Mouse (Mus musculus): ENCODE results near the gene Sema6c. TPM values are rescaled to one million over a fixed set of nuclear protein-coding genes. Genes with fewer than 3 reads are reported as not detected.

Sema6c gene
- polyA plus RNA-seq, 1 experiment from 2014 or later = 26.0 TPM

Small RNA genes within 50 kb of the gene (microRNA-seq; reads per million reads assigned to microRNA genes)
- not detected for gene Mir8099-1

Other genes starting within 250 kb of the Sema6c start
- 11.9 TPM in 2 replicates for gene Selenbp1, start 227.4 kb upstream of the Sema6c start, polyA plus RNA-seq (2014; fragmentation: Nextera tagmentation; extraction: Ambion mirVana)
- gene Rfx5, start 206.4 kb upstream of the Sema6c start, polyA plus RNA-seq (2014; fragmentation: Nextera tagmentation; extraction: Ambion mirVana) = 8.9 and 9.4 TPM in 2 replicates
- gene Pi4kb, start 185.7 kb upstream of the Sema6c start, polyA plus RNA-seq (2014; fragmentation: Nextera tagmentation; extraction: Ambion mirVana) = 23.8 and 26.7 TPM in 2 replicates
- 15.4 and 17.2 TPM in 2 replicates for gene Zfp687, start 145.0 kb upstream of the Sema6c start, polyA plus RNA-seq (2014; fragmentation: Nextera tagmentation; extraction: Ambion mirVana)
- gene Psmd4, start 117.8 kb upstream of the Sema6c start, polyA plus RNA-seq (2014; fragmentation: Nextera tagmentation; extraction: Ambion mirVana) = 252 and 260 TPM in 2 replicates
- gene Pip5k1a, start 53.5 kb upstream of the Sema6c start, polyA plus RNA-seq (2014; fragmentation: Nextera tagmentation; extraction: Ambion mirVana) = 11.5 and 12.2 TPM in 2 replicates
- 157 and 160 TPM in 2 replicates for gene Vps72, start 49.4 kb upstream of the Sema6c start, polyA plus RNA-seq (2014; fragmentation: Nextera tagmentation; extraction: Ambion mirVana)
- 0.72 and 0.98 TPM in 2 replicates for gene Tmod4, start 36.0 kb upstream of the Sema6c start, polyA plus RNA-seq (2014; fragmentation: Nextera tagmentation; extraction: Ambion mirVana)
- gene Scnm1, start 26.4 kb upstream of the Sema6c start, polyA plus RNA-seq (2014; fragmentation: Nextera tagmentation; extraction: Ambion mirVana) = 80.8 and 96.9 TPM in 2 replicates
- gene Lysmd1, start 26.4 kb upstream of the Sema6c start, polyA plus RNA-seq (2014; fragmentation: Nextera tagmentation; extraction: Ambion mirVana) = 36.8 and 37.3 TPM in 2 replicates
- 2.1 and 4.1 TPM in 2 replicates for gene Tnfaip8l2, start 18.1 kb upstream of the Sema6c start, polyA plus RNA-seq (2014; fragmentation: Nextera tagmentation; extraction: Ambion mirVana)
- 3.4 and 4.7 TPM in 2 replicates for gene Gabpb2, start 57.5 kb downstream of the Sema6c start, polyA plus RNA-seq (2014; fragmentation: Nextera tagmentation; extraction: Ambion mirVana)
- 48.7 and 61.6 TPM in 2 replicates for gene Cdc42se1, start 68.3 kb downstream of the Sema6c start, polyA plus RNA-seq (2014; fragmentation: Nextera tagmentation; extraction: Ambion mirVana)
- gene Mllt11, start 71.7 kb downstream of the Sema6c start, polyA plus RNA-seq (2014; fragmentation: Nextera tagmentation; extraction: Ambion mirVana) = 506 and 653 TPM in 2 replicates
- 0.23 and 0.31 TPM in 2 replicates for gene Gm128, start 81.1 kb downstream of the Sema6c start, polyA plus RNA-seq (2014; fragmentation: Nextera tagmentation; extraction: Ambion mirVana)
- 0.28 TPM in 1 of 2 replicates, not detected in the other for gene Bnipl, start 90.7 kb downstream of the Sema6c start, polyA plus RNA-seq (2014; fragmentation: Nextera tagmentation; extraction: Ambion mirVana)
- 37.2 and 47.3 TPM in 2 replicates for gene Mindy1, start 120.9 kb downstream of the Sema6c start, polyA plus RNA-seq (2014; fragmentation: Nextera tagmentation; extraction: Ambion mirVana)
- gene Prune1, start 121.6 kb downstream of the Sema6c start, polyA plus RNA-seq (2014; fragmentation: Nextera tagmentation; extraction: Ambion mirVana) = 59.1 and 66.7 TPM in 2 replicates
- gene Anxa9, start 146.7 kb downstream of the Sema6c start, polyA plus RNA-seq (2014; fragmentation: Nextera tagmentation; extraction: Ambion mirVana) = 0.18 and 0.28 TPM in 2 replicates
- 75.0 and 85.1 TPM in 2 replicates for gene Cers2, start 154.3 kb downstream of the Sema6c start, polyA plus RNA-seq (2014; fragmentation: Nextera tagmentation; extraction: Ambion mirVana)
- gene Setdb1, start 196.7 kb downstream of the Sema6c start, polyA plus RNA-seq (2014; fragmentation: Nextera tagmentation; extraction: Ambion mirVana) = 50.4 and 54.3 TPM in 2 replicates
- gene 4930558C23Rik, start 242.4 kb downstream of the Sema6c start, polyA plus RNA-seq (2014; fragmentation: Nextera tagmentation; extraction: Ambion mirVana) = not detected in 2 replicates